Mouse (Mus musculus) embryonic facial prominence, embryonic 10.5 days (tissue): ENCODE results near the gene Disc1. TPM values are rescaled to one million over a fixed set of nuclear protein-coding genes. Genes with fewer than 3 reads are reported as not detected.

Experiments used
- DNase-seq: peaks from one replicate; pipeline ENCODE4 v3.0.0-alpha.2; 2017; ENCODE audit warnings: low spot score
- H3K27ac ChIP-seq: fragments of 300-500 bp; sonication (generic); replicated peaks from 2 replicates; pipeline ENCODE4 v1.5.1; 2016; ENCODE audit warnings: mild to moderate bottlenecking
- H3K27me3 ChIP-seq: fragments of 300-500 bp; sonication (generic); replicated peaks from 2 replicates; pipeline ENCODE4 v1.6.1; 2016; ENCODE audit warnings: low read depth, mild to moderate bottlenecking; ENCODE audit not compliant: poor library complexity, severe bottlenecking
- H3K36me3 ChIP-seq: fragments of 300-500 bp; sonication (generic); replicated peaks from 2 replicates; pipeline ENCODE4 v1.6.1; 2016; ENCODE audit warnings: mild to moderate bottlenecking, moderate library complexity
- H3K4me1 ChIP-seq: fragments of 300-500 bp; sonication (generic); 2 replicates; pipeline ENCODE4 v1.6.1; 2016
- H3K4me3 ChIP-seq: fragments of 300-500 bp; sonication (generic); 2 replicates; pipeline ENCODE4 v1.5.1; 2016; ENCODE audit warnings: mild to moderate bottlenecking, moderate library complexity
- H3K9me3 ChIP-seq: fragments of 300-500 bp; sonication (generic); 2 replicates; pipeline ENCODE4 v1.6.1; 2016; ENCODE audit warnings: mild to moderate bottlenecking
- WGBS: fragments of 180-500 bp; shearing (Covaris S2); methylation state at CpG from one replicate; pipeline ENCODE4 v1.1.7; 2016; 5-methylcytosine and 5-hydroxymethylcytosine counted together
- microRNA-seq: library from miRNA; unstranded; fragments of <30 nt; microRNA quantifications from one replicate; pipeline ENCODE4, GENCODE M21; 2017
- polyA plus RNA-seq: library from polyadenylated mRNA; unstranded; fragments of >200 nt; fragmentation: Nextera tagmentation; extraction: Ambion mirVana; gene quantifications from 2 replicates; pipeline ENCODE4 v1.2.1, GENCODE M21; 2016

Disc1 gene
- polyA plus RNA-seq, 1 experiment from 2014 or later, result 1.7 TPM

DNA sequence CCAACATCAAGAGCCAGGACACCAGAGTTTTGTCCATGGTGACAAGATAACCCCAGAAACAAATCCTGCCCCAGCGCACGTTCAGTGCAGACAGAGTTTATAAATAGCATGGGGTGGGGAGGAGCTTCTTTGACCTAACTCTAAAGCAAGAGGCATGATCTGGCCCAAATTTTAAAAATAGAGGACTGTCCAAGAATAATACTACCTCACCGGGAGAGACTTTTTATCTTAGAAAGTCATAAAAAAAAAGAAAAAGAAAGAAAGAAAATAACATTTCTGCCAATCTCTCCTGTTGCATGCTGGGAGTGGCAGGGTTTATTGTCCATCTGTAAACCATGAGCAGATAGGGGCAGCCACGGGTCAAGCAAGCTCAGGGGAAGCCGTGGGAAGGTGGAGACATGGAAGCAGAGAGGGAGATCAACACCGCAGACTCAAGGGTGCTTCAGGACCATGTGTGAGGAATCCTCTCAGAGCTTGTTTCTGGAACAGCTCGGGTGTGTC lies 233.9 kb downstream of the Disc1 start:
- 69% methylated on average over 7 of the region's 7 CpGs for WGBS
- Histone ChIP-seq H3K9me3 (no peaks in the 10 kb centered on the region), H3K4me1 (peaks cover 59% of the 10 kb centered on the region), H3K27ac (no peak overlapping the region), H3K4me3 (no peak overlapping the region), H3K27me3 (peaks cover 5% of the 10 kb centered on the region; the same call in 1 of the 2 replicates), H3K36me3 (no peaks in the 10 kb centered on the region)
- DNase-seq, result no peak

DNA sequence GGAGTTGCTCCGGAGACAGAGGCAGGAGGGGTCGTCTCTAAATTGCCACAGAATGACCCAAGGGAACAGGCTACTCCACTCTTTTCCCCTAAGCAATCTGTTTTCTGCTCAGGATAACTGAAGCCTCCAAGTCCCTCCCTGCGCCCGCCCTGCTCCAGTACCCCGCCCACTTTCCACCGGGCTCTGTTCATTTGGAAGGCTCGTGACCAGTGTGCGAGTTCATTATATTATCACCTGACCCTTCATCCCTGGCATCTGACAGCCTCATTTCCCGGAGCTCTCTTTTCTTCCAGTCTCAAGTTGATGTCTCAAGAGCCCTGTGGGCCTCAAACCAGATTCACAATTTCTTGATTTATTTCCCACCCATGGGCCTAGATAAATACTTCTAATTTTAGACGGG lies 237.5 kb downstream of the Disc1 start:
- 0 out of 2 replicates have a peak overlapping the region, but pooled peaks have one; percentile 21 for H3K27ac ChIP-seq
- WGBS, result 62% methylated on average over 10 of the region's 10 CpGs
- no peak for DNase-seq
- H3K27me3 ChIP-seq, result peaks cover 2% of the 10 kb centered on the region; the same call in 1 of the 2 replicates
- H3K4me1 ChIP-seq, result peaks cover 37% of the 10 kb centered on the region
- no peaks in the 10 kb centered on the region for H3K9me3 ChIP-seq
- H3K4me3 ChIP-seq, result no peak overlapping the region
- H3K36me3 ChIP-seq, result no peaks in the 10 kb centered on the region

DNA sequence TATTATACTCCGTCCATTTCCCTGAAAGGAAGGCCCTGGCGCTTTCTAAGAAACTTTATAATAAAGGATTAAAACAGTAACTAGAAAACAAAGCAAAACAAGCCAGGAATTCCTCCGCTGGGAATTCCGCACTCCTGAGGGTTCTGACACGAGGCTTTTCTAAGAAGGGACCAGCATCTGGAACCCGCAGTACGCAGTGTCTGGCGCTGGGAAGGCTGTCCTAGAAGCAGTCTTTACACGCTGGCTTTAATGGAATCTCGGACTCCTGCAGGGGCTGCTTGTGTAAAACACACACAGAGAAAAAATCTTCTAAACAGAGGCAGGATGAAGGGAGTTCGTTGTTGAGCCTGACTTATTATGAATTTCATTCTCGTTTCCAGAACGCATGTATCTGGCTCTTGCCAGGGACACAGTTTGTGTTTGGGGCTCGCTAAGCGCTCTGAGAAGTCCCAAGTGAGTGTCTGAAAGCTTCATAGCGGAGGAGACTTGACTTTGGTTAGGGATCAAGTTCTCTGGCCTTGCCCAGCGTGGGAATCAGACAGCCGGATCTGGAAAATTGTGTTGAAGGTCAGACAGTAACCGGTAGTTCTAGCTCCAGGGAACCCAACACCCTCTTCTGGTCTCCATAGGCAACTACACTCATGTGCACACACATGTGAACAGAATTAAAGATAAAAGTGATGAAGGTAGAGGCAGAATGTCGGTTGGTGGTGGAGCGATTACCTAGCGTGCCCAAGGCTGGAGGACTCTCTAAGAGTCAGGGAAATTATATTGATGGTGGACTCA lies 238.1 kb downstream of the Disc1 start:
- Histone ChIP-seq H3K27ac (peak overlapping the region; percentile 20; the same call in 1 of the 2 replicates), H3K4me1 (peaks cover 32% of the 10 kb centered on the region), H3K4me3 (no peak overlapping the region), H3K36me3 (no peaks in the 10 kb centered on the region), H3K9me3 (no peaks in the 10 kb centered on the region), H3K27me3 (no peaks in the 10 kb centered on the region; the same call in 1 of the 2 replicates)
- no peak for DNase-seq
- 83% methylated on average over 22 of the region's 22 CpGs for WGBS

DNA sequence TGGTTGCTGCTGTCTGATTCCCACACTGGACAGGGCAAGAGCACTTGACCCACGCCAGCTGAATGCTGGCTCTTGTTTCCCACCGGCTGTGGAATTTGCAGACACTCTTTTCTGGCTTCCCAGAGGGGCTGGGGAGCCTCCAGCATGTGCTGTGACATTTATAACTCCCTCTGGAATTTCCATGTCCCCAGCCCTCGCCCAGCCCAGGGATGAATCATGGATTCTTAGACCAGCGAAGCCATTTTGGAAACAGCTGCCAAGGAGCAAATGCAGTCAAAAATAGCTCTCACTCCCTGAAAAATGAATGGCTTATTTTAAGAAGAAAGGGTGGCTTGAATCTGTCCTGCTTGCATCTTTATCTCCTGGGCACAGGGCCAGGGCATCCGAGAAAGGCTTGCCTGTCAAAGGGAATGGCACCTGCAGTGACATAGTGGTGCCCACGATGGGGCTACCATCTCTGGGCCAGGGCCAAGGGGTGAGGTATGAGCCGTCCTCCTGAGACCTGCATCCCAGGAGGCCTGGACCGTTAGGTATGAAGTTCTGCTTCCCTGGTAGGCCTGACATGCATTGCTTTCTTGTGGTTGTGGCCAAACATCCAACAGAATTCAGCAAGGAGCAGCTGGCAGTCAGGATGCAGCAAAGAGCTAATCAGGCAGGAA lies 239.1 kb downstream of the Disc1 start:
- H3K9me3 ChIP-seq, result no peaks in the 10 kb centered on the region
- H3K36me3 ChIP-seq, result no peaks in the 10 kb centered on the region
- no peaks in the 10 kb centered on the region; the same call in 1 of the 2 replicates for H3K27me3 ChIP-seq
- H3K27ac ChIP-seq, result 0 out of 2 replicates have a peak overlapping the region, but pooled peaks have one; percentile 45
- no peak overlapping the region for H3K4me3 ChIP-seq
- DNase-seq, result no peak
- H3K4me1 ChIP-seq, result peaks cover 28% of the 10 kb centered on the region
- 81% methylated on average over 8 of the region's 8 CpGs for WGBS

DNA sequence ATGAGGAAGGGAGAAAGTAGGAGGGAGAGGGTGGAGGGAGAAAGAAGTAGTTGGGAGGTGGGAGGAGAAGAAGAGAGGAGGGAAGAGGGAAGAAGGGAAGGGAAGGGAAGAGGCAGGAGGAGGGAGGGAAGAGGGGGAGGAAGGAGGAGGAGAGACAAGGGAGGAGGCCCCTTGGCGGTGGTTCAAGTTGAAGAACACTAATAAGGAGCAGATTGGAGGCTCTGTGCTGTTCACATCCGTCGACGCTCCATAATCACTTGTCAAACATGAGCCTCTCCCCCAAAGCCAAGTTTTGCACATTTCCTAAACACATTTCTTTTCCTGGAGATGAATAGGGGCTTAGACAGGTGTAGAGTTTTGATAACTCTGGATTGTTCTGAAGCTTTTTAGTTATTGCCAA lies 245.3 kb downstream of the Disc1 start:
- no peaks in the 10 kb centered on the region for H3K9me3 ChIP-seq
- H3K27ac ChIP-seq, result no peak overlapping the region
- DNase-seq, result no peak
- 44% methylated on average over 4 of the region's 4 CpGs for WGBS
- H3K27me3 ChIP-seq, result 0 out of 2 replicates have a peak, but pooled peaks cover 4% of the 10 kb centered on the region
- peaks cover 28% of the 10 kb centered on the region for H3K4me1 ChIP-seq
- no peak overlapping the region for H3K4me3 ChIP-seq
- H3K36me3 ChIP-seq, result no peaks in the 10 kb centered on the region

DNA sequence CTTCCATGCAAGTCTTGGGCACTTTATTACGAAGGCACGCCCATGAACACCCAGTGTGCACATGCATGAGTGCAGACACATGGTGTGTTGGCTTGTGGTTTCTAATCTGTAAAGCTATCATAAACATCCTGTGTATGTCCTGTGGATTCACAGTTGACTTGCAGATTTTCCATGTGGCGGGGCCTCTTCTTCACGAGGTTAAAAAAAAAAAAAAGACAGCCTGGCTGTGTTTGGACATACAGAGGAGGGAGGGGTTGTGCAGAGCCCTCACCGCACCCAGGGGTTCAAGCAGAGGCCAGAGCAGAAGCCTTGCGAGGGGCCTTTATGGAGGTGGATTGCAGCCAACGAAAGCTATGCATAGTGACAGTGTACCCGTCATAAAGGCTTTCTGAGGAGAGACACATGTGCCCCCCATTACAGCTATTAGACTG lies 248.0 kb downstream of the Disc1 start:
- DNase-seq, result no peak
- Histone ChIP-seq H3K27me3 (0 out of 2 replicates have a peak, but pooled peaks cover 4% of the 10 kb centered on the region), H3K4me3 (no peak overlapping the region), H3K36me3 (no peaks in the 10 kb centered on the region), H3K4me1 (peaks cover 30% of the 10 kb centered on the region), H3K9me3 (peaks cover 5% of the 10 kb centered on the region; the same call in 1 of the 2 replicates), H3K27ac (no peak overlapping the region)
- WGBS, result 82% methylated on average over 8 of the region's 8 CpGs

DNA sequence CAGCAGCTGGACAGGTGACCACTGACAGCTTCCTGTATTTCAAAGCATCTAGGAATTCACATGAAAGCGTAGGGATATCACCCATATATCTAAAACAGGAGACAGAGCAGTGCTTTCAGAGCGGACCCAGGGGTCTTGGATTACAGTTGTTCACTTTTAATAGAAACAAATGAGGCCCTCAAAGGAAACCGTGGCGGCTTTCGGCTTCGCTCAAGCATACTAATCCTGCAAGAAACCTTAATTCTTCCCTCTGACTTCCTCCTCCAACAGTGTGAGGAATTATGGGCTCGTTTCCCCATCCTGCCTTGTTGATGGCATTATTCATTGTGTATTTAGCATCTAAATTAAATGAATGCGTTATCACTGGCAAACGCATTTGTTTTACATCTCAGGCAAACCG lies 252.7 kb downstream of the Disc1 start:
- no peak overlapping the region for H3K27ac ChIP-seq
- no peak overlapping the region for H3K4me3 ChIP-seq
- no peaks in the 10 kb centered on the region for H3K36me3 ChIP-seq
- H3K27me3 ChIP-seq, result peaks cover 13% of the 10 kb centered on the region; the same call in 1 of the 2 replicates
- 79% methylated on average over 10 of the region's 10 CpGs for WGBS
- H3K9me3 ChIP-seq, result peaks cover 5% of the 10 kb centered on the region; the same call in 1 of the 2 replicates
- no peak for DNase-seq
- H3K4me1 ChIP-seq, result peaks cover 40% of the 10 kb centered on the region

DNA sequence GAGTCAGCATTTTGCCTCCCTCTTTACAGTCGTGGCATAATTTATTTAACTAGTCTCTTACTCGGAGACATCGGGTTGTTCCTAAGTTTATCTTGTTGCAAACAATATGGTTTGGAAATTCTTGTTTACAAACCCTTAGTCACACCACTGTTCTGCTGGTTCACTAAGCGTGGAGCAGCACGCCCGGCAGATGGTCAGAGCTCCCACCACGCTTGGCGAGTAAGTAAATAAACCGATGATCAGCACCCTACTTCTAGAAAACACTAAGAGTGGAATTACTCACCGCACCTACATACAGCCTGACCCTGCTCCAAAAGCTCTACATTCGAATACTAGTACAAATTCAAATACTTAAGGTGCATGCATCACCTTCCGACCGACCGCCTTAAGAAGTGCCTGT lies 256.0 kb downstream of the Disc1 start:
- peaks cover 13% of the 10 kb centered on the region; the same call in 1 of the 2 replicates for H3K27me3 ChIP-seq
- peaks cover 56% of the 10 kb centered on the region for H3K4me1 ChIP-seq
- 87% methylated on average over 14 of the region's 14 CpGs for WGBS
- DNase-seq, result no peak
- H3K27ac ChIP-seq, result no peak overlapping the region
- no peaks in the 10 kb centered on the region for H3K9me3 ChIP-seq
- H3K4me3 ChIP-seq, result no peak overlapping the region
- no peaks in the 10 kb centered on the region for H3K36me3 ChIP-seq

Small RNAs within 50 kb of the gene (microRNA-seq; reads per million reads assigned to microRNA genes)
- gene Gm22197, result not detected

Other genes with a start within 250 kb of the Disc1 start
- 138 and 149 TPM in 2 replicates for gene Gnpat, start 191.2 kb upstream of the Disc1 start, polyA plus RNA-seq
- gene 2810004N23Rik, start 191.1 kb upstream of the Disc1 start, polyA plus RNA-seq, result 77.2 and 82.2 TPM in 2 replicates
- 8.5 and 8.7 TPM in 2 replicates for gene Exoc8, start 156.5 kb upstream of the Disc1 start, polyA plus RNA-seq
- gene Sprtn, start 156.3 kb upstream of the Disc1 start, polyA plus RNA-seq, result 9.5 and 10.3 TPM in 2 replicates
- 10.2 and 10.9 TPM in 2 replicates for gene Egln1, start 104.9 kb upstream of the Disc1 start, polyA plus RNA-seq
- gene Tsnax, start 41.2 kb upstream of the Disc1 start, polyA plus RNA-seq, result 128 and 133 TPM in 2 replicates